Mouse (Mus musculus): Measurements from ENCODE around the gene H3f3a. TPM values are rescaled to one million over a fixed set of nuclear protein-coding genes. Genes with fewer than 3 reads are reported as not detected.

H3f3a gene
- polyA plus RNA-seq (2012; fragmentation: generic; extraction: Trizol), result 100 to 1,000 TPM in 1 of 2 experiments, 10 to 100 TPM in 1; 65.3 to 961 TPM

DNA sequence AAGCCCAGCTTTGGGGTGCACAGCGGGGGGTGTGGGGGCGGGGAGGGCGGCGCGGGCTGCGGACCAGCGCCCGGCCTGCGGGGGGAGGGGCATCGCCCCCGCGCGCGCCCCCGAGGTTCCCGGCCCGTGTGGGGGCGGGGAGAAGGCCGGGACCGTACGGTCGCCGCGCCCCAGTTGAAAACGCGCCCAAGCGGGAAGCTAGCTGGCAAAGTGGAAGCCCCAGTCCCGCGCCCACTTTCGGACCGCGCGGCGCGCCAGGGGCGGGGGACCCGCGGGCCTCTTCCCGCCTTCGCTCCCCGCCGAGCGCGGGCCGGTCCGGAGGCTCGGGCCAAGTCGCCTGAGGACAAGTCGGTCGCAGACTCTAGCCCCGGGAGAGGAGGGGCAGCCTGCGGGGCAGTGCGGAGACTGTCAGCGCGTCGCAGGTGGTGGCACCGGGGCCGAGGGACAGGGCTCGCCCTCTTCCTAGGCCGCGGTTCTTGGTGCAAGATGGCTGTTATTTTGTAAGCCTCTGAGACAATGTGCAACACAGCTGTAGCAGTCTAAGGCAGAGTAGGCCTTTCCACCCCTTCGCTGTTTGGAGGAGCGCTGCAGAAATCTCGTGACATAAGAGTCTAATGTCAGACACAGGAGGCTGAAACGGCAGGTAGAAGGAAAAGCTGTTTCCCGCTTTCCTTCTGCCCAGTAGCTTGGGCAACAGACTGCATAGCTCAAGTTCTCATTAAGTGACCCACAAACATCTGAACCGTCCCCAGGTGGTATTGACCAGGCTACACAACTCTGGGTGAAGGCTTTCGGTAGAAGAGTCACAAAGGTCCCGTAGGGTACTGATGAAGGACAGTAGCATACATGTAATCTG is at the start of gene H3f3a:
Gene H3f3a, minus strand, starts transcription at position 59 of the 856 bp plus-strand sequence.

DNA sequence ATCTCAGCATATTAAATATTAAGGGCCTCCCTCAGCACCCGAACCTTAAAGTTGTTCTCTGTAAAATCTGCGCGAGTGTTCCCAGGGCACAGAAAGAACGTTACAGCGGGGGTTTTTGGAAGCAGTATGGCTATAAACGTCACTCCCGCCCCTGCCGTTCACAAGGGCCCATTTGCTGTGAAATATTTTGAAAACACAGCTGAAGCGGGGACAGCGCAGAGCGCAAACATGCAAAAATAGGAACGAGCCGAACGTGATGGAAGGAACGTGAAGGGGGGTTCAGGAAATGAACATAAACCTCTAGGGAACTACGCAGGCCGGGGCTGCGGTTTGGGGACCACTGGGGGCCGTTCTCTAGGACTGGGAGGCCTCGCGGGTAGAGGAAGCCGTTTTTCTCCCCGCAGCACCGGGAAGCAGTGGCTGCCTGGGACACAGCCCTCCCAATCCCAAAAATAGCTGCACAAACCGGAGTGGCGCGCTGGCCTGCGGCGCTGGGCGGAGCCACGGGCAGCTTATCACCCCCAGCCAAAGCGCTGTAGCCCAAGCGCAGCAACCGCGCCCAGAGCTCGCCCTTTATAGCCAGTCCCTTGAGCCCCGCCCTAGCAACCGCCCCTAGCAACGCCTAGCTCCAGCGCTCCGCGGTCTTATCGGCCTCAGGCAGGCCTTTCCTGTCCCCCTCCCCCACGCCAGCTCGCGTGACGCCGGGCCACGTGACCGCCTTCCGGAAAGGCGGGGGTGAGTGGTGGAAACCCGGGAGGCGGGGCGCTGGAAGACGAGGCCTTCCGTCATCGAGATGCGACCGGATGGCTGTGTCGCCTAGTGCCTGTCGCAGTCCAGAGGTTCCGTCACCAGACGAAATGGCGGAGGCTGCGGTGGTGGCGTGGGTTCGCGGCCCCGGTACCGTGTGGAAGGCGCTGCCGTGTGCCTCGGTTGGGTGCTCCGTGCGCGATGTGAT is 36.9 kb upstream of the H3f3a start, which contains the start of gene Sde2:
Gene Sde2, plus strand, starts transcription at position 812 of the 955 bp plus-strand sequence.

Other genes with a start within 250 kb of the H3f3a start
- gene Parp1, start 245.0 kb downstream of the H3f3a start, polyA plus RNA-seq (2012; fragmentation: generic; extraction: Trizol), result 10 to 100 TPM; 19.9 to 29.9 TPM
- 1 to 10 TPM in 1 of 2 experiments, under 1 TPM in 1; 0.33 to 2.0 TPM for gene Lin9, start 172.8 kb downstream of the H3f3a start, polyA plus RNA-seq (2012; fragmentation: generic; extraction: Trizol)
- gene Mixl1, start 116.9 kb downstream of the H3f3a start, polyA plus RNA-seq (2012; fragmentation: generic; extraction: Trizol), result not detected
- gene Acbd3, start 87.9 kb downstream of the H3f3a start, polyA plus RNA-seq (2012; fragmentation: generic; extraction: Trizol), result 1 to 10 TPM; 1.1 to 9.5 TPM
- gene Sde2, start 37.2 kb upstream of the H3f3a start, polyA plus RNA-seq (2012; fragmentation: generic; extraction: Trizol), result 10 to 100 TPM in 1 of 2 experiments, 1 to 10 TPM in 1; 2.3 to 12.3 TPM
- not detected for gene Lefty2, start 79.2 kb upstream of the H3f3a start, polyA plus RNA-seq (2012; fragmentation: generic; extraction: Trizol)
- gene Pycr2, start 90.3 kb upstream of the H3f3a start, polyA plus RNA-seq (2012; fragmentation: generic; extraction: Trizol), result 100 to 1,000 TPM in 1 of 2 experiments, 10 to 100 TPM in 1; 60.0 to 102 TPM
- gene Lefty1, start 121.1 kb upstream of the H3f3a start, polyA plus RNA-seq (2012; fragmentation: generic; extraction: Trizol), result under 1 TPM; 0.02 to 0.13 TPM
- 10 to 100 TPM; 21.2 to 65.8 TPM for gene Tmem63a, start 128.4 kb upstream of the H3f3a start, polyA plus RNA-seq (2012; fragmentation: generic; extraction: Trizol)
- gene Ephx1, start 207.0 kb upstream of the H3f3a start, polyA plus RNA-seq (2012; fragmentation: generic; extraction: Trizol), result 100 to 1,000 TPM; 246 to 537 TPM
- gene 9130409I23Rik, start 237.3 kb upstream of the H3f3a start, polyA plus RNA-seq (2012; fragmentation: generic; extraction: Trizol), result not detected

Data from C3H10T1/2 (cell line).